Mouse (Mus musculus): Measurements from ENCODE around the gene Stau1. TPM values are rescaled to one million over a fixed set of nuclear protein-coding genes. Genes with fewer than 3 reads are reported as not detected.
A peak's percentile ranks its signal among the peaks of the same experiment; 100 is the strongest.

The Stau1 gene
- total and polyA plus RNA-seq, 3 experiments, result 23.4 to 31.8 (median 30.9) TPM

- H3K4me1 ChIP-seq (ENCODE audit: insufficient read depth, low read depth, low read length), result peaks cover 50% of the 10 kb centered on the region
- peaks cover 15% of the 10 kb centered on the region for H3K36me3 ChIP-seq (replicated peaks)
- no peaks in the 10 kb centered on the region for H3K9me3 ChIP-seq (replicated peaks)
- DNase-seq (ENCODE audit: low spot score) (no peak), ATAC-seq (ENCODE audit: extremely low read depth, insufficient number of reproducible peaks, low FRiP score, poor library complexity, severe bottlenecking) (no peak)
- H3K4me3 ChIP-seq (ENCODE audit: low read depth, low read length), result no peak overlapping the region
- no peaks in the 10 kb centered on the region for H3K27me3 ChIP-seq (ENCODE audit: insufficient read depth, low read length)
- no peak for TF ChIP-seq GATA1 (IDR thresholded peaks at IDR 0.05; ENCODE audit: borderline replicate concordance, low read length)
- no peak for TF ChIP-seq GATA2 (IDR thresholded peaks at IDR 0.05; ENCODE audit: borderline replicate concordance, low read depth, low read length)
- TF ChIP-seq TAL1 (conservative IDR thresholded peaks at IDR 0.05; ENCODE audit: low read depth, low read length), result no peak
- no peak for TF ChIP-seq POLR2AphosphoS5 (IDR thresholded peaks at IDR 0.05; ENCODE audit: insufficient replicate concordance, low read depth, low read length)
- TF ChIP-seq CTCF (IDR thresholded peaks at IDR 0.05; ENCODE audit: low read depth, low read length), result no peak
Measured at GRCm38 (mm10) chr2:166977490-166977889, 18.6 kb downstream of the Stau1 start.

GRCm38 (mm10) chr2:166976356-166976755, 19.7 kb downstream of the Stau1 start:
- no peak for DNase-seq (ENCODE audit: low spot score)
- no peak overlapping the region for H3K4me3 ChIP-seq (ENCODE audit: low read depth, low read length)
- no peak for TF ChIP-seq TAL1 (conservative IDR thresholded peaks at IDR 0.05; ENCODE audit: low read depth, low read length)
- TF ChIP-seq CTCF (IDR thresholded peaks at IDR 0.05; ENCODE audit: low read depth, low read length), result no peak
- TF ChIP-seq GATA1 (IDR thresholded peaks at IDR 0.05; ENCODE audit: borderline replicate concordance, low read length), result no peak
- TF ChIP-seq POLR2AphosphoS5 (IDR thresholded peaks at IDR 0.05; ENCODE audit: insufficient replicate concordance, low read depth, low read length), result no peak
- TF ChIP-seq GATA2 (IDR thresholded peaks at IDR 0.05; ENCODE audit: borderline replicate concordance, low read depth, low read length), result no peak
- peaks cover 50% of the 10 kb centered on the region for H3K4me1 ChIP-seq (ENCODE audit: insufficient read depth, low read depth, low read length)
- H3K9me3 ChIP-seq (replicated peaks), result no peaks in the 10 kb centered on the region
- peak; percentile 63; the same call in 1 of the 2 replicates for ATAC-seq (ENCODE audit: extremely low read depth, insufficient number of reproducible peaks, low FRiP score, poor library complexity, severe bottlenecking)
- H3K27me3 ChIP-seq (ENCODE audit: insufficient read depth, low read length), result no peaks in the 10 kb centered on the region
- H3K36me3 ChIP-seq (replicated peaks), result peaks cover 15% of the 10 kb centered on the region

GRCm38 (mm10) chr2:166974177-166974872, 21.8 kb downstream of the Stau1 start:
- H3K4me3 ChIP-seq (ENCODE audit: low read depth, low read length), result no peak overlapping the region
- H3K27me3 ChIP-seq (ENCODE audit: insufficient read depth, low read length), result no peaks in the 10 kb centered on the region
- no peaks in the 10 kb centered on the region for H3K9me3 ChIP-seq (replicated peaks)
- H3K4me1 ChIP-seq (ENCODE audit: insufficient read depth, low read depth, low read length), result peaks cover 47% of the 10 kb centered on the region
- DNase-seq (ENCODE audit: low spot score), result no peak
- no peak for ATAC-seq (ENCODE audit: extremely low read depth, insufficient number of reproducible peaks, low FRiP score, poor library complexity, severe bottlenecking)
- TF ChIP-seq POLR2AphosphoS5 (IDR thresholded peaks at IDR 0.05; ENCODE audit: insufficient replicate concordance, low read depth, low read length) (no peak), GATA1 (IDR thresholded peaks at IDR 0.05; ENCODE audit: borderline replicate concordance, low read length) (no peak), TAL1 (conservative IDR thresholded peaks at IDR 0.05; ENCODE audit: low read depth, low read length) (no peak), GATA2 (IDR thresholded peaks at IDR 0.05; ENCODE audit: borderline replicate concordance, low read depth, low read length) (no peak), CTCF (IDR thresholded peaks at IDR 0.05; ENCODE audit: low read depth, low read length) (no peak)
- peaks cover 19% of the 10 kb centered on the region for H3K36me3 ChIP-seq (replicated peaks)

- H3K36me3 ChIP-seq (replicated peaks), result peaks cover 19% of the 10 kb centered on the region
- H3K4me3 ChIP-seq (ENCODE audit: low read depth, low read length), result no peak overlapping the region
- ATAC-seq (ENCODE audit: extremely low read depth, insufficient number of reproducible peaks, low FRiP score, poor library complexity, severe bottlenecking) (no peak), DNase-seq (ENCODE audit: low spot score) (no peak)
- H3K4me1 ChIP-seq (ENCODE audit: insufficient read depth, low read depth, low read length), result peaks cover 50% of the 10 kb centered on the region
- no peak for TF ChIP-seq POLR2AphosphoS5 (IDR thresholded peaks at IDR 0.05; ENCODE audit: insufficient replicate concordance, low read depth, low read length)
- TF ChIP-seq GATA1 (IDR thresholded peaks at IDR 0.05; ENCODE audit: borderline replicate concordance, low read length), result no peak
- TF ChIP-seq TAL1 (conservative IDR thresholded peaks at IDR 0.05; ENCODE audit: low read depth, low read length), result no peak
- TF ChIP-seq GATA2 (IDR thresholded peaks at IDR 0.05; ENCODE audit: borderline replicate concordance, low read depth, low read length), result no peak
- TF ChIP-seq CTCF (IDR thresholded peaks at IDR 0.05; ENCODE audit: low read depth, low read length), result no peak
- no peaks in the 10 kb centered on the region for H3K9me3 ChIP-seq (replicated peaks)
- H3K27me3 ChIP-seq (ENCODE audit: insufficient read depth, low read length), result no peaks in the 10 kb centered on the region
Measured at GRCm38 (mm10) chr2:166973153-166973552, 22.9 kb downstream of the Stau1 start.

GRCm38 (mm10) chr2:166964773-166965172, 31.3 kb downstream of the Stau1 start:
- Histone ChIP-seq H3K4me3 (ENCODE audit: low read depth, low read length) (no peak overlapping the region), H3K4me1 (ENCODE audit: insufficient read depth, low read depth, low read length) (peaks cover 18% of the 10 kb centered on the region), H3K27me3 (ENCODE audit: insufficient read depth, low read length) (no peaks in the 10 kb centered on the region), H3K36me3 (replicated peaks) (peaks cover 48% of the 10 kb centered on the region), H3K9me3 (replicated peaks) (no peaks in the 10 kb centered on the region)
- DNase-seq (ENCODE audit: low spot score), result no peak
- no peak for ATAC-seq (ENCODE audit: extremely low read depth, insufficient number of reproducible peaks, low FRiP score, poor library complexity, severe bottlenecking)
- TF ChIP-seq POLR2AphosphoS5 (IDR thresholded peaks at IDR 0.05; ENCODE audit: insufficient replicate concordance, low read depth, low read length), result no peak
- no peak for TF ChIP-seq CTCF (IDR thresholded peaks at IDR 0.05; ENCODE audit: low read depth, low read length)
- no peak for TF ChIP-seq TAL1 (conservative IDR thresholded peaks at IDR 0.05; ENCODE audit: low read depth, low read length)
- TF ChIP-seq GATA1 (IDR thresholded peaks at IDR 0.05; ENCODE audit: borderline replicate concordance, low read length), result no peak
- no peak for TF ChIP-seq GATA2 (IDR thresholded peaks at IDR 0.05; ENCODE audit: borderline replicate concordance, low read depth, low read length)

- peaks cover 62% of the 10 kb centered on the region for H3K36me3 ChIP-seq (replicated peaks)
- no peak overlapping the region for H3K4me3 ChIP-seq (ENCODE audit: low read depth, low read length)
- peaks cover 13% of the 10 kb centered on the region for H3K4me1 ChIP-seq (ENCODE audit: insufficient read depth, low read depth, low read length)
Measured at GRCm38 (mm10) chr2:166963257-166963656, 32.8 kb downstream of the Stau1 start.

More at GRCm38 (mm10) chr2:166963257-166963656, 32.8 kb downstream of the Stau1 start:
- Histone ChIP-seq H3K27me3 (ENCODE audit: insufficient read depth, low read length) (no peaks in the 10 kb centered on the region), H3K9me3 (replicated peaks) (no peaks in the 10 kb centered on the region)
- ATAC-seq (ENCODE audit: extremely low read depth, insufficient number of reproducible peaks, low FRiP score, poor library complexity, severe bottlenecking) (no peak), DNase-seq (ENCODE audit: low spot score) (no peak)
- TF ChIP-seq GATA1 (IDR thresholded peaks at IDR 0.05; ENCODE audit: borderline replicate concordance, low read length), result no peak
- TF ChIP-seq POLR2AphosphoS5 (IDR thresholded peaks at IDR 0.05; ENCODE audit: insufficient replicate concordance, low read depth, low read length), result no peak
- no peak for TF ChIP-seq CTCF (IDR thresholded peaks at IDR 0.05; ENCODE audit: low read depth, low read length)
- no peak for TF ChIP-seq GATA2 (IDR thresholded peaks at IDR 0.05; ENCODE audit: borderline replicate concordance, low read depth, low read length)
- no peak for TF ChIP-seq TAL1 (conservative IDR thresholded peaks at IDR 0.05; ENCODE audit: low read depth, low read length)
